Mouse (Mus musculus): ENCODE data around the gene Anp32a. TPM values are rescaled to one million over a fixed set of nuclear protein-coding genes. Genes with fewer than 3 reads are reported as not detected.

The Anp32a gene
- total RNA-seq, 2 experiments from 2014 or later, result 241 to 247 TPM

DNA sequence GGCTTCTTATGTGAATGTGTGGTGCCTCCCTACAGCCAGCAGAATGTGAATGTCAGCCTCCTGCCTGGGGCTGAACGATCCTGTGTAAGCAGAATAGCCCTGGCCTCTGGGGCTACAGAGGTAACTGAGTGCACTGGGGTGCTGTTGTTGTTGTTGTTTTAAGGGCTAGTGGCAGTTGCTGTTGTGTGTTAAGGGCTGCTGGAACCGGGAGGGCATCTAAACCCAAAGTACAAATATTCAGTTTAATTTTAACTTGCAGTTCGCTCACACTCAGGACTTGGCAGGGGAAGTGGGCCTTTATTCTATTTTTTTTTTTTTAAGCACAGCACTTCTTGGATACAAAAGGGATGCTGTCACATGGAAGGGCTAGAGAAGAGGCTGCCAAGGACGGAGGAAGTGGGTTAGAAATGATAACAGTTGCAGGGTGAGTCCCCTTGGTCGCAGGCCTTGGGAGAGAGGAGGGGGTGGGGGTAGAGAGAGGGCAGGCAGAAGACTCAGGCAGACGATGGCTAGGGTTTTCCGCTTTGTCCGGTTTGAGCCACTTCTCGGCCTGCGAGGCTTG is 26.5 kb downstream of the Anp32a start:
- DNase-seq (ENCODE audit: low spot score in 2 of 2), result no peak

DNA sequence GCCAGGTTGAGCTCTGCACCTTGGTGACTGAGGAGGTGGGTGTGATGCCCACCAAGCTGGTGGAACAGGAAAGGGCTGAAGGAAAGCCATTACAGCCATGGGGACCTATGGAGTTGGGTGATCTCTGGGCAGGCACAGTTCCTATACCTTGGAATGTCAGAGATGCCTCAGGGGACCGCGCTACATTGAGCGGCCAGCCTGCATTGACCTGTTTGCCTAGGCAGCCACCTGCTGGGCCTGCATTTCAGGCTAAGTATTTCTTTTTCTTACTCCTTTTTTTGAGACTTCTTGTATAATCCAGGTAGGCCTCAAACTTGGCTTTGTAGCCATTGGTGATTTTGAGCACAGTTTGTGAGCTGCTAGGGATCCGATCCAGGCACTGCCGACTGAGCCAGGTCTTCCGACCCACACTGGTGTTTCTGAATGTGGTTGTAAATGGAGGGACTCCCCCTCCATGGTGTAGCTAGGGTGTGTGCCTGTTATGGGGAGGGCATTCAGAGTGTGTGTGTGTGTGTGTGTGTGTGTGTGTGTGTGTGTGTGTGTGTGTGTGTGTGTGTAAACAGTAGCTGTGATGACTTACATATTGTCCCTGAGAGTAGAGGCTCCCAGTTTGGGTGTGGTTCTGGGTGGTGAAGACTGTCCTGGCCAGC is 27.3 kb downstream of the Anp32a start:
- DNase-seq (ENCODE audit: low spot score in 2 of 2), result no peak

- no peak for DNase-seq (ENCODE audit: low spot score in 2 of 2)
These were observed 28.1 kb downstream of the Anp32a start for GRCm38 (mm10) chr9:62369172-62369571.

DNA sequence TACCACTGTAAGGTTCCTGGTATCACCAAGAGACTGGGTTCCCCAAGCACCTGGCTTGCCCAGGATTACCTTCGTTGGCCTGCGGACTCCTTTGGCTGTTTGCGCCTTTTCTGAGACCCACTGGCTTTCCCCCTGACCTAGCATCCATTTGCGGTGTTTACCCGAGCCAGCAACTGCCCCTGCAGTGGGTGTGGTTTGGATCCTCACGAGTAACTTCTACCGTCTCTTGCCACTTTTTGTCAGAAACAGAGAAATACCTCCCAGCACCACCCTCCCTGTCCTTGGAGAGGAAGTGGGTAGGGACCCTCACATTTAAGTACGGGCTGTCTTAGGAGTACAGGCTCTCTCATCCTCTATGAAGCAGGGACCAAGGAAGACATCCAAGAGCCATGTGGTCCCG is 29.1 kb downstream of the Anp32a start:
- DNase-seq (ENCODE audit: low spot score in 2 of 2), result no peak

DNA sequence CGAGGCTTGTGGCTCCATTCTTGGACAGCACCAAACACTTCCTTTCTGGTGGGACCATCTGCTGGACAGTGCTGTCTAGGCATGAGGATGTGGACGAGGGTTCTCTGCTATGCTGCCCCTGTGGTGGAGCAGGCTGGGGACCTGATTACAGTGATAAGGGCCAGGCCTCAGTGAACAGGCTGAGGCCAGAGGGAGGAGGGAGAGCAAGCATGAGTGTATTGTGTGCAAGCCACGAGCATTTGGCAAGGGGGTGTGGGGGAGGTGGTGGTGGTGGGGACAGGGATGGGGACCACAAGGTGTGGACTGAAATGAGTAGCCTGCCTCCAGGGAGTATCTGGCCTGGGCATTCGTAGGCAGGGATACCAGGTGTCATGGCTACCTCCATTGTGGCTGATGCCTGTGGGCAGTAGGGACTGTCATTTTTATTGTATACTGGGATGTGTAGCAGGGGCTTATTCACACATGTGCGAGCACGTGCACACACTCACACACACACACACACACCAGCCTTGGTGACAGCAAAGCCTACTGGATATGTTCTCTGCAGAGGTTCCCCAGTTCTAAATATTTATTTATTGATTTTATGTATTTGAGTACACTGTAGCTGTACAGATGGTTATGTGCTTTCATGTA is 29.7 kb downstream of the Anp32a start:
- no peak for DNase-seq (ENCODE audit: low spot score in 2 of 2)

GRCm38 (mm10) chr9:62371745-62372555 is 30.9 kb downstream of the Anp32a start:
- no peak for DNase-seq (ENCODE audit: low spot score in 2 of 2)

GRCm38 (mm10) chr9:62372556-62373221 is 31.6 kb downstream of the Anp32a start:
- no peak for DNase-seq (ENCODE audit: low spot score in 2 of 2)

DNA sequence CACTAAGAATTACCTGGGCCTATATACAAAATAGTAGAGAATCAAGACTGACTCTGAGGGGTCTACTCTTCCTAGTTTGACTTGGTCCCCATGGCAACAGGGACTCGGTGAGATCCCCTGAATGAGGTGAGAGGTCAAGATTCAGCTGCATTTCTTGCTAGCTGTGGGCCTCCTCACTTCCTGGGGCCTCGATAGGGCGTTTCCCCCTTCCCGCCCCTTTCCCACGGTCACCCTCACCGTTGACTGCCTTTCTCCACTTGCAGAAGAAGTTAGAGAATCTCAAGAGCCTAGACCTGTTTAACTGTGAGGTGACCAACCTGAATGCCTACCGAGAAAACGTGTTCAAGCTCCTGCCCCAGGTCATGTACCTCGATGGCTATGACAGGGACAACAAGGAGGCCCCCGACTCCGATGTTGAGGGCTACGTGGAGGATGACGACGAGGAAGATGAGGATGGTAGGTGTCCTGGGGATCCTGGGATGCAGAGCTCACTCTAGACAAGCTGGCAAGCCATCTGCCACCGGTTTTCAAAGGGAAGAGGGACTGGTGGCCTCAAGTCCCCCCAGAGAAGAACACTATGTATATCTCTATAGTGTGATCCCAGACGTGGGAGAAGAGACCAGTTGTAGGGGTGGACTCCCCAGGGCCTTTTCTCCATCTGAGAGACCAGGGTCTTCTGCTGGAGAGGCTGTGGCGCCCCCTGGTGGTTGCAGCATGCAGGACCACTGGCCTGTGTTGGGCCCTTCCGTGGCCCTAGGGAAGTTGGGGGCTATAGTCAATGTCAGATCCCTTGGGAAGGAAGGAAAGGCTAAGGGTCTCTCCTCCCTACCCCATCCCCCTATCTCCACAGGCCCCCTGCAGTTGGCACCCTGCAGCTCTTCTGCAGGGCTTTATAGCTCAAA is 32.4 kb downstream of the Anp32a start:
- peak in 1 of 2 experiments; percentile 64 for DNase-seq (ENCODE audit: low spot score in 2 of 2)

DNA sequence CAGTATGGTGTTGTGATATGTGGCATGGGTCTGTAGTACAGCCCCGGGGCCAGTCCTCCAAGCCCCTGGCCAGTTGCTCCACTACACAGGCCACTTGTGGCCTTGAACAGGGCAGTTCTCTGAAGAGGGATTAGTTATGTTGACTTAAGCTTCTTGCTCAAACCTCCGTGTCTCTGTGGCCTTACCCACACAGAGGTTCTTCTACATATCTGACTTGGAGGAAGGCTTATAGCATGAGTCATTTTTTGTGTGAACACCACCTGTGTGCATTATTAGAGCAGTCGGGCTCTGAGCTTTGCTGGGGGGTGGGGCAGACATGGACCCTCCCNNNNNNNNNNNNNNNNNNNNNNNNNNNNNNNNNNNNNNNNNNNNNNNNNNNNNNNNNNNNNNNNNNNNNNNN is 33.2 kb downstream of the Anp32a start:
- DNase-seq (ENCODE audit: low spot score in 2 of 2), result no peak

GRCm38 (mm10) chr9:62377897-62378296 is 36.8 kb downstream of the Anp32a start:
- no peak for DNase-seq (ENCODE audit: low spot score in 2 of 2)

- DNase-seq (ENCODE audit: low spot score in 2 of 2), result no peak
These were observed 39.3 kb downstream of the Anp32a start for GRCm38 (mm10) chr9:62380351-62380750.

GRCm38 (mm10) chr9:62381402-62381913 is 40.4 kb downstream of the Anp32a start:
- DNase-seq (ENCODE audit: low spot score in 2 of 2), result no peak

GRCm38 (mm10) chr9:62382519-62383084 is 41.5 kb downstream of the Anp32a start:
- no peak for DNase-seq (ENCODE audit: low spot score in 2 of 2)

DNA sequence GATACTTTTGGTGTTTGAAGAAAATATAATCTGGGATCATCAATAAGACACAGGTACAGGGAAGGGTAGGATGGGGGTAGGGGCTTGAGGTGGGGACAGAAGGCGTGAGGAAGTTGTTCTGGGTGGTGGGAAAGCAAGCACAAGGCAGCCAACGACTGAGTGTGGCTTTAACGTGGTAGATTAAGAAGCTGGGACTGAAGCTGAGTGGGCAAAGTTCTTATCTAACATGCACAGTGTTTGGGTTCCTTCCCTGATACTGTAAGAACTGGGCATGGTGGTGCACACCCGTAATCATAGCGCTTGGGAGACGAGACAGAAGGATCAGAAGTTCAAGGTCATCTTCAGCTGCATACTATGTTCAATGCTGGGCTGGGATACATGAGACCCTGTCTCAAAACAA is 44.0 kb downstream of the Anp32a start:
- DNase-seq (ENCODE audit: low spot score in 2 of 2), result no peak

DNA sequence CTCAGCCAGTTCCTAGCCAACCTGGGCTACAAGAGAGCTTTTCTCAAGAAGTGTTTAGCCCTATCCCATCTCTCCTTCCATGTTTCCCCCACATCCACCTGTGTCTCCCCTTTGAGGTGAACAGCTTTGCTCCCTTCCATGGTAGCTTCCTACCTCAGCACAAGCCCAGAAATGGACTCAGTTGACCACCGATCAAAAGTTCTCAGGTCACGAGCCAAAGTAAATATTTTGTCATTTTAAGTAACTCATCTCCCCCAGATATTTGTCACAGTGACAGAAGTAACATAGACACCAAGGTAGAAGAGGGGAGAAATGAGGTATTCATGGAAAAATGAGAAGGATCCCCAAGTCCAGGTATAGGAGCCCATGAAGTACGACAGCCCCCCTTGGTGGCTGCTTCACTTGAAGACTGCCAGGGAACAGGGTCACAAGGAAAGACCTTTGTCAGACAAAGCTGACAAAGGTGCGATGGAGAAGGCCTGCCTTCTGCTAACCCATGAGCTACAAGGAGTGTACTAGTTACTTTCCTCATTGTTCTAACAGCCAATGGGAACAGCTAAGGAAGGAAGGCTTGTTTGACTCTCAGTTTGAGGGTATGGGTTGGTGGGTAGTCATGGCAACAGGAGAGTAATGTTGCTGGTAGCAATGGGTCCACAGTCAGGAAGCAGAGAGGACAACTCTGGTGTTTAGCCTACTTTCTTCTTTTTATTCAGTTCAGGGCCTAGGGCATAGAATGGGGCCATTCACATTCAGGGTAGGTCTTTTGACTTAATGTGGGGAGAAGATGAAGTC is 44.8 kb downstream of the Anp32a start:
- DNase-seq (ENCODE audit: low spot score in 2 of 2), result no peak

GRCm38 (mm10) chr9:62389735-62390134 is 48.6 kb downstream of the Anp32a start:
- DNase-seq (ENCODE audit: low spot score in 2 of 2), result no peak

DNA sequence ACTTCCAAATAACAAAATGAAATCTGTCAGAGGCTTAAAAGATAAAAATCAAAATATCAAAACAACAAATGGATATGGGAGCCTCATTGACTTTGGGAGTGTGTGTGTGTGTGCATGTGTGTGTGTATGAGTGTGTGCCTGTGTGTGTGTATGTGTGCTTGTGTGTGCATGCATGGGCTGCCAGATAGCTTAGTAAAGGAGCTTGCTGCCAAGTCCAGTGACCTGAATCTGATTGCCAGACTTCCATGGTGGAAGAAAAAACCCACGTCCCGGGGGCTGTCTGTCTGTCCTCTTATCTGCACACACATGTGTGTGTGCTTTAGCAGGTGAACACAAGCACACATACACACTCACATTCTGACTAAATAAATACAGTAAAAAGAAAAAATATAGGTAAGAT is 52.4 kb downstream of the Anp32a start:
- no peak for DNase-seq (ENCODE audit: low spot score in 2 of 2)

DNA sequence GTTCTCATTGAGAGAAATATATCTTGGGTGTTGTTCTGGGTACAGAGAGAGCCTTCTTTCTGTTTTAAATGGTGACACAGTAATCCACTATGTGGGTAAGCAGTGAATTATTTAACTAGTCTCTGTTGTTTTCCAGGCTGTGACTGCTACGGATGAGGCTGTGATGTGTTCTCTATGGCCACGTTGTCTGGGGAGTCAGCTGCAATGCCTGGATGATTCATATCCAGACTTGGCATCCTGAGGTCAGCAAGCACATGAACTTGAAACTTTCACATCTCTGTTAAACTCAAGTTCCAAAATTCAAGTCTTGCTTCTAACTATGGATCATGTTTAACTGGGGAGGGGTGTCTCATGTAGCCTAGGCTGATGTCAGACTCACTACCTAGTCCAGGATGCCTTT is 53.1 kb downstream of the Anp32a start:
- no peak for DNase-seq (ENCODE audit: low spot score in 2 of 2)

All from layer of hippocampus, postnatal 14 days (tissue).